Mouse (Mus musculus): Measurements from ENCODE around the gene Ppm1d.

The Ppm1d gene

DNA sequence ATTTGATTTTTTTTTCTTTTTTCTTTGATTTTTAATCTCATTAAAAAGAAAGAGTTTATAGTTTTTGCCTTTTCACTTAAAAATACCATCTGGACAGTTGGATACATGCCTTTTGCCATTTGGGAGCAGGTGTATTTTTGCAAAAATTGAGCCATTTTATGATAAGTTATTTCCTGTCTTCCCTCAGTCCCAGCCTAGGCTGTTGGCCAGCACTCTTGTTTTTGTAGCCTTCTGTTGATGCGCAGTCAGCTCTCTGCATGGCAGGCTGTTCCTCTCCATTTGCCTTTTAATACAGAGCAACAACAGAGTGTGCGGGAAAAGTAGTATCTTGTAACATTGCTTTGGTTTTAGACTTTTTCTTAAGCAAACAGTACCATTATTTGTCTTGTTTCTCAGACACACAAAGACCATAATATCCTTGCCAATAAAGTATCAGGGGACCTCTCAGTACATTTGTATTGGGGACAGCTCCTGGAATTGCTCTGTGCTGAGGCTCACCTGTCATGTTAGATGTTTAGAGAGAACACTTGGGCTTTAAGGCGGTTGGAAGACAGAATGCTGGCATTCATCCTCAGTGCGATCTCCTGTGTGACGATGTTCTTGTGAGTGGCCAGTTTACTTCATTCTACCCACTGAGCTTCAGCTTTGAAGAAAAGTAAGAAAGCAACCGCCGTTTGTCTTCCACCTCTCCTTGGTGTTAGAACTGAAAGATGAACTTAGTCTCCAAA lies 18.3 kb downstream of the Ppm1d start:
- no peak for DNase-seq (ENCODE audit: low spot score in 2 of 2)

DNA sequence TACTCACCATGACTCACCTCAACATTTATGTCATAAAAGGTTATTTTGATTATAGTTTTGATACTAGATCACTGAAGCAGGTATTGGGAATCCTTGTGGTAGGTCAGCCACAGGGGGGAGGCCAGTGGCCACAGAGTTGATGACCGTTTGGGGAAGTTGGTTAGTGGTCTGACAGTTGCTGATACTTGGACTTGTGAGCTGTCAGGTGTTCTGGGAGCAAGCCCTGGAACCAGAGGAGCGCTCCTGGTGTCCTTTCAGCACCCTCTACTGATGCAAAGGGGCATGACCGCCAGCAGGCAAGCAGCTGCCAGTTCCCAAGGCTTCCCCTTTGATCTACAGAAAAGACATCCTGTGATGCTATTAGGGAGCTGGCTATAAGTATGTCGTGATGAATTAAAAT lies 23.7 kb downstream of the Ppm1d start:
- DNase-seq (ENCODE audit: low spot score in 2 of 2): peak in 1 of 2 experiments; percentile 19

DNA sequence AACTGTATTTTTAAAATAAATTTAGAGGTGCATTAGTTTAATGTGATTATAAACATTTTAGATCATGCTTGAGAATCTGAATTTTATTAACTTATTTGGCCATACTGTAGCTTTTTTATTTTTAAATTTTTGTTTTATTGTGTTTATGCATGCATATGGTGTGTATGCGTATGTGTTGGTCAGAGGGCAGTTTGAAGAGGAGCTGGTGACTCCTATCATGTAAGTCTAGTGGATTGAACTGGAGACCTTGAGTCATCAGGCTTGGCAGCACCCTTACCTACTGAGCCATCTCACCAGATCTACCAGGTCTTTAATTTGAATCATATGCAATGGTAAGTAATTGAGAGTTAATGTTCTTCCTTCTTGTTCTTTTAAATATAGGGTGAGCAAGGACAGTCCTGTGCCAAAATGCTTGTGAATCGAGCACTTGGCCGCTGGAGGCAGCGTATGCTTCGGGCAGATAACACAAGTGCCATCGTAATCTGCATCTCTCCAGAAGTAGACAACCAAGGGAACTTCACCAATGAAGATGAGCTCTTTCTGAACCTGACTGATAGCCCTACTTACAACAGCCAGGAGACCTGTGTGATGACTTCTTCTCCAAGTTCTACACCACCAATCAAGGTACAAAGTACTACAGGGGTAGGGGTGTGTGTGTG lies 28.3 kb downstream of the Ppm1d start:
- DNase-seq (ENCODE audit: low spot score in 2 of 2): no peak

DNA sequence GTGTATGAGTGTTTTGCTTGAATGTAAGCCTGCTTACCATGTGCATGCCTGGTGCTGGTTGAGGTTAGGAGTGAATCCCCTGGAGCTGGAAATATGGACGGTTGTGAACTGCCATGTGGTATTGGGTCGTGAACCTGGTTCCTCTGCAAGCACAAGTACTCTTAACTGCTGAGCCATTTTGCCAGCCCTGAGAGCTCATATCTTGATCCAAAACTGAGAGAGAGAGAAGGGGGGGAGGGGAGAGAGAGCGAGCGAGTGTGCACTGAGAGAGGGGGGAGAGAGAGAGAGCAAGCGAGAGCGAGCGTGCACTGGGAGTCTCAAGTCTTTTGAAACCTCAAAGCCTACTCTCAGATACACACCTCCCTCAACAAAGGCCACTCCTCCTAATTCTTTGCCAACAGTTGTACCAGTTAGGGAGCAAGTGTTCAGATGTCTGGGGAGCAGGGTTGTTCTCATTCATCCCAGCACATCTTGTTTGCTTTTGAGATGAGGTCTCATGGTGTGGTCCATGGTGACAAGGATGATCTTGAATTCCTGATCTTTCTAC lies 29.1 kb downstream of the Ppm1d start:
- no peak for DNase-seq (ENCODE audit: low spot score in 2 of 2)

DNA sequence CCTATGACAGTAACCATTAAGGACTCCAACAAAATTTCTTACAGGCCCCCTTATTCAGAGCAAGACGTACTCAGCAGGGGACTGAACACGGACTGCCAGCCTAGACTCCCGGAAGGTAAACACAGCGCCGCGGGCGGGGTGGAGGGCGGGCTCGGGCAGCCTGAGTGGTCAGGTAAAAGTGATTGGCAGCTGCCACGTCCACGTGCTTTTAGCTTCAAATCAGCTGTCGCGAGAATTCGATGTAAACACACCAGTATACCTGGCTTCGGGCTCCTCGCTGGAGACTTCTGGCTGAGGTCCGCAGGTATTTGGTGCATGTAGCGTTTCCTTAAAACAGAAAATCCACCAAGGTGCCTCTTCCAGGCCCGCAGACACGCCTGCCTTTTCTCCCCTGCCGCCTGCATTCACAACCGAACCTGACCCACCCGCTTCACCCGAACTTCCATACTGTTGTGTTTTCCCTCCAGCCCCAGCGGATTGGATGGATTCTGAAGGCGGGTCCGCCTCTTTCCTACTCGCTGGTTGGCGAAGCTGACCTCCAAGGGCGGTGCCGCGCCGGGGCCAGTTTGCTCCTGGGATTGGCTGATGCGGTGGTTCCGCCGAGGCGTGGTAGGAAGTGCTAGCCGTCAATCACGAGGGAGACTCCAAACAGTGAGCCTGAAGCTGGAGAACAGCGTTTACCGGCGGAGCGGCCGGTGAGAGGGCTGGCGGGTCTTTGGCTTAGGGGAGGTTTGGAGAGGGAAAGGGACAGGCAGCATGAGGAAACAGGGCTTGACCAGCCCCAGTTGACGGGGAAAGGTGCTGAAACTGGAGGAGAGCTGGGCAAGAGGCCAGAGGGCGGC lies 41.7 kb downstream of the Ppm1d start, which contains the start of gene Bcas3:
Bcas3 (plus strand) TSS at position 629 of the 842 bp plus-strand sequence.
- peak; percentile 98 to 99 for DNase-seq (ENCODE audit: low spot score in 2 of 2)

DNA sequence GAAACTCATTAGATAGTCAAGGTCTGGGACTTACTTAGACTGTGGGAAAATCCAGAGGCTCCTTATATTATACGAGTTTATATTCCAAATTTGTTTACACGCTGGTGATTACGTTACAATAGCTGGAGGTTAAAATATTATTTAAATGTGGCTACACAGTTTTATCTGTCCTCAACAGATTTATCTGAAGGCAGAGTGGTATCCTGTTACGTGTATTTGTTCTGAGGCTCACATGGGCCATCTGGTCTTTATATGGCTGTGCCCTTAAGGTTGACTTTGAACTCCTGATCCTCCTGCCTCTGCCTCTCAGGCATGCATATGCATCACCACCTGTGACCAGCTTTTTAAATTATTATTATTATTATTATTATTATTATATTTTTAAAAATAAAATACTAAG lies 42.8 kb downstream of the Ppm1d start:
- DNase-seq (ENCODE audit: low spot score in 2 of 2): no peak

DNA sequence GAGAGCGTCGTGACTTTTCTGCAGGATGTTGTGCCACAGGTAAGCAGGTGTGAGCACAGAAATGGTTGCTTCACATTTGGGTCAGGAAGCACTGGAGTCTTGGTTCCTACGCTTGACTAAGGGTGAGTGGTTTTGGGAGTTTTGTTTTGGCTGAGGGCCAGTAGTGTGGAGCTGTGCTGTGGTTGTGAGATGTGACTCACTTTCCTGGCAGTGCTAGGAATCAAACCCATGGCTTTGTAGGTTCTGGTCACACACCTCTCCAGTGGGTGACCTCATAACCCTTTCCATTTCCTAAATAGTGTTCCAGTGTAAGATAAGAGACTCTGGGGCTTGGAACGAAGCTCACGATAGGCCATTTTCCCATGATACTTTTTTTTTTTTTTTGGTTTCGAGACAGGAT lies 48.6 kb downstream of the Ppm1d start:
- no peak for DNase-seq (ENCODE audit: low spot score in 2 of 2)

DNA sequence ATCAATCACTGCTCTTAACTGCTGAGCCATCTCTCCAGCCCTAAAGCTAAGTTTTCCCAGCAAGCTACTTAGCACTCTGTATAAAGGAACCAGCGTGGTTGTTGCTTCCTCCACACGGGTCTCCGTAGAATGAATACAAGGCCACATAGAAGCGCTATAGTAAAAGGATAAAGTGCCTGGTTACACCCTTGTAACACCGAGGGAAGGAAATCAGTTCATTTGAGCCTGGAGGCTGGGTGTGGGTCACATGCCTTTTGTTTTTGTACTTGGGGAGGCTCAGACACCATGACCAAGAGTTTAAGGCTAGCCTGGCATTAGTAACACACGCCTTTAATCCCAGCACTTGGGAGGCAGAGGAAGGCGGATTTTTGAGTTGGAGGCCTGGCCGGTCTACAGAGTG lies 50.6 kb downstream of the Ppm1d start:
- no peak for DNase-seq (ENCODE audit: low spot score in 2 of 2)

DNA sequence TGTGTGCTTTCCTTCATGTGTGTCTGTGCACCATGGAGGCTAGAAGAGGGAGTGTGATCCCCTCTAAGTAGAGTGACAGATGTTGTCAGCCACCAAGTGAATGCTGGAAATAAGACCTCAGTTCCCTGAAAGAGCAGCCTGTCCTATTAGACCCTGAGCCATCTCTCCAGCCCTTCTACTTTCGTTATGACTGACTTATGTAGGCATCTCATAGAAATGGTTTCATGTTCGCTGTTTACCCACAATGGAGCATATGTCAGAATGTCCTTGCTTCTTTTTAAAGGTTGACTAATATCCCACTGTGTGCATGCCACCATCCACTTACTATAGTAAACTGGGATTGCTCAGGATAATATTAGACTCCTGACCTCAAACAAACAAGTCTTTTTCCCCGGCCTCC lies 55.1 kb downstream of the Ppm1d start:
- DNase-seq (ENCODE audit: low spot score in 2 of 2): no peak

DNA sequence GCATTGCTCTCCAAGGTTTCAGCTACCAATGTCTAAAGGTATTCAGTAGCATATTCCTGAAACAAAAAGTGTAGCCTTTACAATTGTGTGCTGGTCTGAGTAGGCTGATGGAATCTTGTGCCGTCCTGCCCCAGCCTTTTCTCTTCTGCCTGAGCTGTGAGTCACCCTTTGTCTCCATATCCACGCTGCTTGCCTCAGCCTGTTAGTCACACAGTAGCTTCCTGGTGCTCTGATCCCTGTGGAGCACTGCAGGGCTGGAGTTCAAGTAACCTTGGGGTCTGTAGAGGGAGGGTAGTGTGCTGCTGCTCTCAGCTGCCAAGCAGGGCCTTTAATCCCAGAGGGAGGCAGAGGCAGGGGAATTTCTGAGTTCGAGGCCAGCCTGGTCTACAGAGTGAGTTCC lies 56.8 kb downstream of the Ppm1d start:
- no peak for DNase-seq (ENCODE audit: low spot score in 2 of 2)

DNA sequence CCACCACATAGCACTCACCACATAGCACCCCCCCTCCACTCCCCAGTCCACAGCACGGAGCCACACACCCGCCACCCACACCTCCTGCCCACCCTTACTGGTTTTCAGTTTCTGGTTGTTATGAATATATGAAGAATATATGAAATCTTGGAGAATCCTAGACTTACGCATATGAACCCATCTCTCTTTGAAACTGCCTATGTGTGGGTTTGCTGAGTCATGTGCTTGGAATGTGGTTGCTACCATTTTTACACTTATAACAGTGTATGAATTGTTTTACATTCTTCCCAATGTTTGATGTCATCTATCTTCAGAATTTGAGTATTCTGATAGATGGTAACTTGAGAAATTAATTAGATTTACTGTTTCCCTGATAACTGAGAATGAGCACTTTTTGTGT lies 68.0 kb downstream of the Ppm1d start:
- no peak for DNase-seq (ENCODE audit: low spot score in 2 of 2)

DNA sequence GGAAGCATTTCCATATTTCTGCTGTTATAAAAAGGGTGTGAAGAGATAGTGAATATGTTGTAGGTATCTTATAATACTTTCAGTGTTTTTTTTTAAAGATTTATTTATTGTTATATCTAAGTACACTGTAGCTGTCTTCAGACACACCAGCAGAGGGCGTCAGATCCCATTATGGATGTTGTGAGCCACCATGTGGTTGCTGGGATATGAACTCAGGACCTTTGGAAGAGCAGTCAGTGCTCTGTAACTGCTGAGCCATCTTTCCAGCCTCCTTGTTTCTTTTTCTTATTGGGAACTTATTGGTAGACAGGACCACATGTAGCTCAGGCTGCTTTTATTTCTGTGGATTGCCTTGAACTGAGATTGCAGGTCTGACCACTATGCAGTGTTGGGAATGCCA lies 69.0 kb downstream of the Ppm1d start:
- DNase-seq (ENCODE audit: low spot score in 2 of 2): no peak

DNA sequence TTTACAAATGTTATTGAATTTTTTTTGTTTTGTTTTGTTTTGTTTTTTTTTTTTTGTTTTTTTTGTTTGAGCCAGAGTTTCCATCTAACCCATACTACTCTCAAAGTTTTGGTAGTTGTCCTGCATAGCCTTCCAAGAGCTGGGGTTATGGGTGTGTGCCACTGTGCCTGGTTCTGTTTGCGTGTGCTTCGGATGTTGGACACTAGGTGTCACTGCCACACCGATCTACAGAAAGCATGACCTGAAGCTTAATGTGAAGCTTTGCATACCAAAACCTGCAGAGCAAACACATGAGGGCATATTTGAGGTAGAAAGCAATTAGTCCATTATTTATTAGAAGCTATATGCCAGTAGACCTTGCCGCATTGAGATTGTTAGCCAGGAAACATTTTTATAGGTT lies 71.0 kb downstream of the Ppm1d start:
- DNase-seq (ENCODE audit: low spot score in 2 of 2): peak; percentile 40 to 69

DNA sequence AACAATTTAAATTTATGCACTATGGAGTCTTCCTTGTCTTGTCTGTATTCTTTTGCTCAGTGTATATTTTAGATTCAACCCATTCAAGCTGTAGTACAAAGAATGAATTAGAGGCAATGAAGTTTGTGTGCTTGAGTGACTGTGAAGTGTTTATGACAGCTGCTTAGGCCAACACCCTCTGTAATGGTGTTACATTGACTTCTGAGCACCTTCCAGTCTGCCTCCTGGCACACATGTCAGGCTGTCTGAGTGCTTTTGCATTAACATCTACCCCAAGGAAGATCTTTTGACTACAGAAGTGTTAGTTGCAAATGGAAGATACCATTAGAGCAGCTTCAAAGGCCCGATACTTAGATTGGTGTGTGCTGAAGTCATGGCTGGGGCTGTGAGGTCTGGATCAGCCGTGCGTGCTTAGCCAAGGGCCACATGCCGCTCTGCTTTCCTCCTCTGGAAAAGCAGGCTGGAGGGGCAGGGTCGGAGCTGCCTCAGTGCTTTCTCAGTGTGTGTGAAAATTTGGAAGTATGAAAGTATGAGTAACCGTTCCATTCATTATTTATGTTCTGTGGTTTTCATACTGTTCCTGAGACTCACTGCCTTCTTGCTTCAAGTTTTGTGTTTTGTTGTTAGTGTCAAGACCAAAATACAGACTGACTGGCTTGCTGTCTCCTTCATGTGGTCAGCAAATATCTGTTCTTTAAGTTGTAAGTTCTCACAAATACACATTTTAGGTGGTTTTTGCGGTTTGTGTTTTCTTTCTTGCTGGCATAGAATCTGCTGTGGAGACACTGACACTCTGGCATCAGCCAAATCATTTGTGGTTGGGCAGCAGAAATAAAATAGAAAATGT lies 73.2 kb downstream of the Ppm1d start:
- DNase-seq (ENCODE audit: low spot score in 2 of 2): no peak

DNA sequence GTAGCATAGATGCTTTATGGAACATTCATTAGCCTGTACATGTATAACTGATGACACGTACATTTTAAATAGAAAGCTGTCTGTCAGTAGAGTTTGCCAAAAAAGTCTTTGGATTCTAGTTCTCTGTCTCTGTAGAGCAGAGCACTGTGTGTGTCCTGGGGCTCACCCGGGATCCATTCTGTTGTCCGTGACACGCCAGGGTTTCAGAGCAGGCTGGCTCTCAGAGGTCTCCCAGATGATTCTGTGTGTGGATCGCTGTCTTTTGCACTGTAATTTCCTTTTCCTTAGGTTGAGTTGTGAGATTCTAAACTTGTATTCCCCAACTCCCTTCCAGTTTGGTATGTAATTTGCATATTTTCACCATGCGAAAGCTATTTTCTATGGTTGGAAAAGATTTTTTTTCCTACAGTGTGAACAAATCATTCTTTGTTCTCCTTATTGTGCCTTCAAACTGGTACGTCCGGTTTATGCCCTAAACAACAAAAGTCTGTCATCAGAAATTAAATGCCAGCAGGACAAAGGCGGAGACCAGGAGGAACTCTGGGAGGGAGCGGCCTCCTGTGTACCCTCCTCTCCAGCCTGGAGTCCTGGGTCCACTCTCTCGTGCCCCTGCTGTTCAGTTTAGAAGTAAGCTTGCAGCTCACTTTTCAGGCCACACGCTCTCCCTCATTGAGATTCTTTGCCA lies 81.3 kb downstream of the Ppm1d start:
- DNase-seq (ENCODE audit: low spot score in 2 of 2): no peak

DNA sequence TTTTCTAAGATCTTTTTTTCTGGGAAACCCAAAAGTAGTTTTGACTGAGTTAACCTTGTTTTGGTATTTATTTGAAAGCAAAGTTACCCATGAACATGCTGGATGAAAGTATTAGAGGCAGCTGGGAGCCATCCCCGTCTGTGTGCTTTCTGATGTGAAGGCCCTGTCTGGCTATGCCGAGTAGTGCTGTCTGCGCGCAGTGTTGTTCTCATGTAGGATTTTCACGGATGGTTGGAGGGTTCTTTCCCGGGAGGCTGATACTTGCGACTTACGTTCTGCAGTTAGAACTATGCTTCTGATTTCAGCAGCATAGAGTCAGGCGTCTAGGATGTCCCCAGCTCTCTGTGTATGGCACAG lies 81.8 kb downstream of the Ppm1d start:
- no peak for DNase-seq (ENCODE audit: low spot score in 2 of 2)

DNA sequence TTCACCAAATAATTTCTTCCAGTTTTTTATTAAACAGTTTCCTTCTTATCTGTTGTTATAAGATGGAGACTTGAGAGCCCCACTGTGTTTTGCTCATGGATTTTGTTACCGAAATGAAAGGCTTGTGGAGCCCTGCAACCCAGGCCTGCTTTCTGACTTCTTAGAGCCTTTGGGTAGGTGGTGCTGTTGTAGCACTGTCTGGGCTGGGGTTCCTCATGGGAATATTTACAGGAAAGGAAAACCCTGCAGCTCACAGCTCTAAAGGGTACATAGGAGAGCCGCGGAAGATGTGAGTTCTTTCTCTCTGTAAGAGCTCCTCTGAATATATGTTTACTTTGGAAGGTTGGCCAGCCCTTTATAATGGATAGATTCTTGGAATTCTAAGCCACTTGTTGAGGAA lies 82.9 kb downstream of the Ppm1d start:
- DNase-seq (ENCODE audit: low spot score in 2 of 2): no peak

DNA sequence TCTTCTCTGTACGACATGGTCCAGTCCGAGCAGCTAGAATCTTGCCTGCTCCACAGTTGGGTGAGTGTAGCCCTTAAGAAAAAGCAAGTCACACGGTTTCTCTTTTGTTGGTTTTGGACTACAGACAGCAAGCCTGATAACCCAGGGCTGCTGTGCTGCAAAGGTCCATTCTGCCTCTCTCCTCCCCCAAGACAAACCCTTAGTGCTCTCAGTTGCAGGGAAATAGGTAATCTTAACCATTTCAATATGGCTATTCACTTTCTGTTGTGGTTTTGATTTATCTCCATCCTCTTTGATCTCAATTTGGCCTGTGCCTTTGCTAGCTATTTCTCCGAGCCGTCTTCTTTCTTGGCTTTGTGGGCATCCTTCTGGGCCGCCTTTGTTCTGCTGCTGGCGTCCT lies 84.3 kb downstream of the Ppm1d start:
- DNase-seq (ENCODE audit: low spot score in 2 of 2): no peak
